Mouse (Mus musculus) c-Kit-negative CD71-positive TER-119-positive erythroid progenitor cells, embryonic 14.5 days (primary cell): Measurements from ENCODE around the gene Gm21719.
"Not testable (repeated sequence)": the region's sequence is repeated elsewhere in the genome, so short reads cannot be mapped to it uniquely, and the experiment has no call there.

Experiments
- DNase-seq: peaks from one replicate; pipeline ENCODE4 v3.0.0-alpha.2; 2013; ENCODE audit warnings: low read depth, low spot score

Gm21719 gene

DNA sequence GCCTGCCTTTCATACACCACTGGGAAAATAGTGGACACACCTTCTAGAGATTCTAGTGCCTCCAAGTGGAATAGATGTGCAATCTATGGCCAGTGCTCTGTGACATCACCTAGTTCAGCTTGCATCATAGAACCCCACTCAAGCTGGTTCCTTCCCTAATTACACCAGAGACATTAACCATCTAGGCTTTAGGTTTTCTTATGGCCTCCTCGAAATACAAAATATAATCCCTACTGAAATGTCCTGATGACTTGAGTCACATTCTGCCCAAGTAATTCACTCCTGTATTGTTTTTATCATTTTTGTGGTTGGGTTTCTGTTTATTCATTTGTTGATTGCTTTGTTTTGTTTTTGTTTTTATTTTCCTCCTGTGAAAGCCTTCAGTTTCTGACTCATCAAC, at the start of gene Gm21719:
Gene Gm21719, minus strand, starts transcription at position 101 of the 400 bp plus-strand sequence.
- DNase-seq: not testable (repeated sequence)
